Mouse (Mus musculus): ENCODE data around the gene Cdrt4.

DNA sequence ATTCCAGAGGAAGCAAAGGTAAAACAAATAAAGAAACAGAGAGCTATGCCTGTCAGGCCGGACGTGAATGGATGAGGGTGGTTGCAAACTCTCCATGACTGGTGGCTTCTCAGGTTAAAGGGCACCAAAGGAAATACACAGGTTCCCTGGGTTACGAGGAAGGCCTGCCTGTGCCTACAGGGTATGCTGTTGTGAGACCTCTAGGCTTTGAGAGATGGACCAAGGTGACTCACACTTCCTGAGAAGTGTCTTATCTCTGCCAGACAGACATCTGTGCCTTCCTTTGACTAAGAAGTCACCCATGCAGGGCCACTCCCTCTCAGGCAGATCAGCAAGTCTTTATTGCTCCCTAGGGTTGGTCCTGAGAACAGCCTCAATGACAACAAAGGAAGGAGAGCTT lies 21.2 kb upstream of the Cdrt4 start:
- TF ChIP-seq EP300 (IDR thresholded peaks at IDR 0.05; ENCODE audit: low read length) (peak; percentile 34; the same call in 1 of the 2 replicates), POLR2AphosphoS2 (IDR thresholded peaks at IDR 0.05; ENCODE audit: low read depth, low read length) (no peak), CTCF (conservative IDR thresholded peaks at IDR 0.05 in 1 of 2, IDR thresholded peaks at IDR 0.05 in 1 of 2; ENCODE audit: low read depth in 2 of 2, low read length in 2 of 2) (peak in 1 of 2 experiments; percentile 36; a peak in 2 of 4 replicates), POLR2A (IDR thresholded peaks at IDR 0.05; ENCODE audit: low read depth, low read length) (no peak), ZC3H11A (IDR thresholded peaks at IDR 0.05; ENCODE audit: low read depth, low read length) (no peak), SIN3A (IDR thresholded peaks at IDR 0.05; ENCODE audit: low read length) (no peak), PAX5 (IDR thresholded peaks at IDR 0.05; ENCODE audit: low read length) (no peak), USF1 (IDR thresholded peaks at IDR 0.05; ENCODE audit: low read depth, low read length) (no peak), MAZ (IDR thresholded peaks at IDR 0.05; ENCODE audit: low read depth, low read length) (no peak)

Data from CH12.LX (cell line).